Mouse (Mus musculus) bone marrow macrophage, adult 2 months (primary cell): ENCODE results near the gene Bcl11b. TPM values are rescaled to one million over a fixed set of nuclear protein-coding genes. Genes with fewer than 3 reads are reported as not detected.

ENCODE experiments used
- H3K27ac ChIP-seq: 2 replicates; pipeline ENCODE4 v1.5.1; 2012; ENCODE audit warnings: low read depth, low read length; ENCODE audit not compliant: insufficient read depth
- H3K4me1 ChIP-seq: 2 replicates; pipeline ENCODE4 v1.6.1; 2012; ENCODE audit warnings: low read length; ENCODE audit not compliant: control insufficient read depth, insufficient read depth
- H3K4me3 ChIP-seq: 2 replicates; pipeline ENCODE4 v1.5.1; 2012; ENCODE audit warnings: mild to moderate bottlenecking, low read length, moderate library complexity; ENCODE audit not compliant: insufficient read depth
- CTCF ChIP-seq: IDR thresholded peaks from 2 replicates; pipeline ENCODE4 v1.5.1; 2012; ENCODE audit warnings: low read depth, mild to moderate bottlenecking, low read length, moderate library complexity
- POLR2A ChIP-seq: IDR thresholded peaks from 2 replicates; pipeline ENCODE4 v1.6.1; 2012; ENCODE audit warnings: mild to moderate bottlenecking, low read depth, low read length, borderline replicate concordance
- polyA plus RNA-seq: library from polyadenylated mRNA; stranded (reverse); fragments of >200 nt; gene quantifications from 2 replicates; pipeline ENCODE4 v1.2.4, GENCODE M21; 2012; ENCODE audit not compliant: missing spikeins, insufficient read depth, insufficient read length

Bcl11b gene
- polyA plus RNA-seq, 1 experiment: not detected

DNA sequence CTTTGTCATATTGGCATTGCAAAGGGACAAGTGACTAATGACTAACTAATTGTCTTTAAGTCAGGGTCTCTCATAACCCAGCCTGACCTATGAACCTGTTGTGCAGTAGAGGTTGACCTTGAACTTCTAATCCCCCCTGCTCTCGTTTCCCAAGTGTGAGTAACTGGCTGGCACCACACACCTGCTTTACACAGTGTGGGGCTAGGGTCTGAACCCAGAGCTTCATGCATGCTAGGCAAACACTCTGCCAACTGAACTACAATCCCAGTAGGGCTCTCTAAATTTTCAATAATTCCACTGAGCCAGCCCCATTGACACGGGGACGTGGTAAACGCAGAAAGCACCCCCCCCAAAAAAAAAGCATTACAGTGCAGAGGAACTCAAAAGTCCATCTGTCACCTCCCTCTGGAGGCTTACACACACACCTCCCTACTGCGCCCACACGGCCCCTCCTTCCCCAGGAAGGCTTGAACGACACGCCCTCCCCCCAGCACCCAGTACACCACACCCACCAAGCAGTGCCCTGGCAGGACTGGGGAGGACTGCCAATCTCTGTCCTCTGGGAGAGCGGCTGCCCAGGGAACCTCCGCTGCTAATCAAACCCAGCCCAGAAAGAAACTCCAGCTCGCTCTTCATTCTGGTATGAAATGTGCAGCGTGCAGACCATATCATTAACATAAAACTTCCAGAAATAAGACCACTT, 42.5 kb downstream of the Bcl11b start:
- Histone ChIP-seq H3K4me3 (no peak overlapping the region), H3K27ac (no peak overlapping the region), H3K4me1 (no peaks in the 10 kb centered on the region)
- TF ChIP-seq CTCF: no peak
- no peak for TF ChIP-seq POLR2A

DNA sequence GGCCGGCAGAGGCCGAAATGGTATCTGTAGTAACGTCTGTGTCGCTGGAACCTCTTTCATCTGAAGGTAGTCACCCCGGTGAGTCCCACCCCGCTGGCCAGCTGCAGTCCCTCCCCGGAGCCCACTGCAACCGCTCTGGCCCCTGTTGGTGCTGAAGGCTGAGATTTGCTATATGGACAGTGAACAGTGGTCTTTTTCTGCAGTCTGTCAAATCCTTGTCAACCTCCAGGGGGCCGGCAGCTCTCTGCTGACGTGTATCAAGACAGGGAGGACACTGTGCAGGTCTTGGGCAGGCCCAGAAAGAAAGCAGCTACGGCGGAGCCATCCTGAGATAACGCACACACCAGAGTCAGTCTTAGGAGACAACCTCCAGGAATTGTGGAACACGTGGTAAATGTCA, 43.0 kb downstream of the Bcl11b start:
- Histone ChIP-seq H3K27ac (no peak overlapping the region), H3K4me3 (no peak overlapping the region), H3K4me1 (no peaks in the 10 kb centered on the region)
- TF ChIP-seq CTCF: no peak
- no peak for TF ChIP-seq POLR2A

DNA sequence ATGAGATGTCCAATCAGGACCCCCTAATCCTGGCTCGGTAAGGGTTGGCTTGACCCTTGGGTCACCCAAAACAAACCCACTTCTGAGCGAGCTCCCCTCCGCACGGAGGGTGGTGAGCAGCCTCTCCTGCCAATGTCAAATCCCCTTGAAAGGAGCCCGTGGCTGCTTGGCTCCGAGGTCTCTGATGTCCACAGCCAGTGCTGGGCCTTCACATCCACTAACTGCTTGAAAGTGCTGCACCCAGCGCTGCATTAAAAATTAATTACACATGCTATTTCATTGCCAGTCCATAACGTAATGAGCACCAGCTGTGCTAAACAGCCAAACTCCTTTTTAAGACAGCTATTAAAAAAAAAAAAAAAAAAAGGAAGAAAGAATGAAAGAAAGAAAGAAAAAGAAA, 43.5 kb downstream of the Bcl11b start:
- Histone ChIP-seq H3K4me1 (no peaks in the 10 kb centered on the region), H3K27ac (no peak overlapping the region), H3K4me3 (no peak overlapping the region)
- no peak for TF ChIP-seq POLR2A
- no peak for TF ChIP-seq CTCF

DNA sequence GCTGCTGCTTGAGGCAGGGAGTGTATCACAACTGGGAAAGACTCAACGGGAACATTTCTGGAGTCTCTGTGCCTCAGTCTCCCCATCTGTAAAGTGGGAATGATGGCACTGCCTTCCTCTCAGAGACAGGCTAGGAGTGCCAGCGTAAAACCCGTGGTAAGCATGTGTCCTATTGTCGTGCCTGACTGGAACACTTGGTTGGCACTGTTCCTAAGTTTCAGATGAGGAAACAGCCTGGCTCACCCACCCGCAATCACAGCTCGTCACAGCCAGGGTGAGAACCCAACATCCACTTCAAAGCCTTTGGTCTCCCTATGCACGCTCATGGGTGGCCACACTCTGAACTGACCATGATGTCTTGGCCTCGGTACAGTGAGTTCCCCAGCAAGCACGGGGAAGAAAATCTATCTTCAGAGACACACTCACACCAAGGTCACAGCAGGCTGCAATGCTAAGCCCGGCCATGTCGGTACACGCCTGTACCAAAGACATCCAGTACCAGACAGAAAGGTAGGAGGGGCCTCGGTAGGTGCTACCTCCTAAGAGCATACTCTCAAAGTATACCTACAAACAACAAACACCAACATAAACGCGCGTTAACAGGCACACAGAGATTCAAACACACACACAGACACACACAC, 50.2 kb downstream of the Bcl11b start:
- H3K27ac ChIP-seq: no peak overlapping the region
- TF ChIP-seq CTCF (no peak), POLR2A (no peak)
- H3K4me3 ChIP-seq: no peak overlapping the region
- no peaks in the 10 kb centered on the region for H3K4me1 ChIP-seq

DNA sequence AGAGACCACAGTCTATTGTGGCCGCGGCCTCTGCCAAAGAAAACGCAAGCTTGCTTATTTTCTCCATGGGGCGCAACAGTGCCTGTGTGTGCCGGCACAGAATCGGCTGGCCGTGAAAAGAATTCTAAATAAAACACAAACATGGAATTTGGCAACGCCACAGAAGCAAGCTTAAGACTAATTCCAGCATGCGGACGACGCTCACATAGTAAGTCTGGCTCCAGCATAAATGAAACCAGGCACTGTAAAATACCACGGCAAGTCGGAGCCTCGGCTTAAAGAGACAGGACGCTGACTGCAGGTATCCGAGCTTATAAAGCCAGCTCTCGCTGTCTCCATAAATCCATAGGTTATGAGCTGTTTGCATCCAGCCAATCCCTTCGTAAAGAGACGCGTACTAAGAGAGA, 51.1 kb downstream of the Bcl11b start:
- Histone ChIP-seq H3K27ac (no peak overlapping the region), H3K4me3 (no peak overlapping the region), H3K4me1 (no peaks in the 10 kb centered on the region)
- TF ChIP-seq CTCF (no peak), POLR2A (no peak)

DNA sequence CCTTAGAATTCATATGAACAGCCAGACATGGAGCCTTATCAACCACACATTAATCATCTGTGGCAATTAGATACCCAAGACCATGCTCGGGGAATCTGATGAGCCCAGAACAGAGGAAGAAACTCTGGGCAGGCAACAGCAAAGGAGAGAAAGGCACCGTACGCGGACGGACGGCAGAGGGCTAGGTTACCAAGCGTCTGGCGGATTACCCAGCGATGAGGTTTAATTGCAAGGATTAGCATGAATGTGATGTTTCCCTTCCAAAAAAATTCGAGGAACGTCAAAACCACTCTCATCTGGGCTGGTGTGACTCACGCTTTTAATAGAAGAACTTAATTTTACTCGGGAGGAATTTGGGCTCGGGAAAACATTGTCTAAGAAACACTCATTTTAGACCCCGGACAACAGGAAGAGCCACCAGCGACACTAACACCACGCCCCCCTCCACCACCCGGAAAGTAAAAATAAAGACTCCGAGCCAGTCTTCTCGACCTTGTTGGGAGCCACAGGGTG, 52.7 kb downstream of the Bcl11b start:
- no peak overlapping the region for H3K4me3 ChIP-seq
- TF ChIP-seq CTCF (no peak), POLR2A (no peak)
- H3K4me1 ChIP-seq: no peaks in the 10 kb centered on the region
- no peak overlapping the region for H3K27ac ChIP-seq

DNA sequence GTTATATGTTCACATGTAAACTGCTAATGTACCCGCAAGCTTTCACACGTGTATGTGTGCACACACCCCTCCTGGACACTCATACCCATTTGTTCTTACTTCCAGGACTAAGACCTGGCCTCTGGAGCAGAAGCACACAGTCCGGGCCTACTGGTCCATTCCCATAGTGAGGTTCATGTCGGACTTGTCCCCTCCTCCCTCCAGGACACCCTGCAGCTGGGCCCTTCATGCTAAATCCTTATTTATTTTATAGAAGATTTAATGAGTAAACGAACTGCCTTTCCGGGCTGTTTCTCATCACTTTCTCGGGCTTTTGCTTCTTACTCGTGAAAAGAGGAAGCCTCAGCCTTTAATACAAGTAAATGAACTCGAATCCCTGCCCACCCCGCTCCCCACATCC, 54.0 kb downstream of the Bcl11b start:
- Histone ChIP-seq H3K4me1 (no peaks in the 10 kb centered on the region), H3K4me3 (no peak overlapping the region), H3K27ac (no peak overlapping the region)
- TF ChIP-seq CTCF: no peak
- no peak for TF ChIP-seq POLR2A

DNA sequence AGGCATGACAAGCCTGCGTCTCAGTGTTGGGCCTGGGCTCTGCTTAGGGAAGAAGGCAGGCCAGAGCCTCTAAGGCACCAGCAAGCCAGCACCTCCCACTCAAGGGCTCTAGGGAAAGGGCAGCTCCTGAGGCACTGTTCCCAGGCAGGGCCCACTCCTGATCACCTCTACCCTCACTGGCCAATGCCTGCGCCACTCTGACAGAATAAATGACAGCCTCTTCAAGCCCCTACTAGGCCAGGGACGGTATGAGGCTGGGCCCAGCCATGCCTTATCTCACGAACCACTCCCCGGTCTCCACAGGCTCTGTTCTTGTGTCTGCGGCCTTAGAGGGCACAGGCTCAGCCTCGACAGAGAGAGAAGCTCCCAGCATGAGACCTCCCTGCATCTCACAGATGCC, 61.3 kb downstream of the Bcl11b start:
- TF ChIP-seq CTCF (no peak), POLR2A (no peak)
- Histone ChIP-seq H3K4me1 (no peaks in the 10 kb centered on the region), H3K4me3 (no peak overlapping the region), H3K27ac (no peak overlapping the region)

DNA sequence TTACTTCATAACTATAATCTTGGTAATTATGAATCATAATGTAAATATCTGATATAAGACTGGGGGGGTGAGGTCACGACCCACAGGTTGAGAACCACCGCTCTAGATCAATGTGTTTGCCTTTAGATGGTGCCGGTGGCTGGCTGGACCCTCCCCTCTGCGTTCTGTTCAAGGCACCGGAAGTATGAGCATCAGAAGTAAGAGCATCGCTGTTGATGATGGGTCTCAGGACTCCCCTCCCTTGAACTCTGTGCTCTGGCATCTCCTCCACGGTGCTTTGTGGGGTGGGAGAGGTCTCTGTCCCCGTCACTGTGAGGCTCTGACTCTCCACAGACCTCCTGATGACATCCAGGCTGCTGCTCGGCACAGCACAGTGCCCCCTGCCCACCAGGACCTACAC, 62.6 kb downstream of the Bcl11b start:
- H3K27ac ChIP-seq: no peak overlapping the region
- no peaks in the 10 kb centered on the region for H3K4me1 ChIP-seq
- H3K4me3 ChIP-seq: no peak overlapping the region
- no peak for TF ChIP-seq POLR2A
- TF ChIP-seq CTCF: no peak

DNA sequence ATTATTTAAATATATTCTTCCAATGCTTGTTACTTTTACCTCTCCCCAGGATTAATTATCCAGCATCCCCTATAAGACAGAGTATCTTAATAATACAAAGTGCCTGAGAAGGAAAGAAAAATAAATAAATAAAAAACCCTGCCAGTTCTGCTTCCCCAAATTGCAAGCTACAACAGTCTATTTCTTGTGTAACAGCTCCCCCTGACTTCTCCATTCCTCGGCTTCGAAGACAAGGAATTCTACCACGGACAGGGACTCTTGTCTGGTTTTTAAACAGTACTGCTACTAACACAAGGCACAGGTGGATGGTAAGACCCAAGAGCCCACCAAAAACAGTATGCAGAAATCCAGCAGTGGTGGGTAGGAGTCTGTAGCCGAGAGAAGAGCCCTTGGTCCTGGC, 64.2 kb downstream of the Bcl11b start:
- Histone ChIP-seq H3K27ac (no peak overlapping the region), H3K4me1 (no peaks in the 10 kb centered on the region), H3K4me3 (no peak overlapping the region)
- TF ChIP-seq POLR2A (no peak), CTCF (no peak)

DNA sequence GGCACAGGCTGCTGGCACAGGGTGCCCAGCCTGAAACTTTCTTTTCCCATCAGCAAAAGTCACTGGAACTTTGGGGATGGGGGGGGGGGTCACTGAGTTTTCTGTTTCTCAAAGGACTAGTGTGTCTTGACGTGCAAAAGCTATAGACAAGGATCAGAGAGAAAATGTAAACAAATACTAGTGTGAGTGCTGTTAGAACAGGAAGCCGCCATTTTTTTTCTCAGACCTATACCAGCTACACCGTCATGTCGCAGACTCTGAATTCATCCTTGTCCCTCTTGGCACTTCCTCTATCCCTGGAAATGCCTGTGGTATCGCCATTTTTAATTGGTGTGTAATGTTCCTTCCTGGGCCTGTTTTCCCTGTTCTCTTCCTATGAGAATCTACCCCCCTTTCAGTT, 66.4 kb downstream of the Bcl11b start:
- no peaks in the 10 kb centered on the region for H3K4me1 ChIP-seq
- TF ChIP-seq POLR2A (no peak), CTCF (no peak)

More for the DNA sequence above, 66.4 kb downstream of the Bcl11b start:
- Histone ChIP-seq H3K4me3 (no peak overlapping the region), H3K27ac (no peak overlapping the region)
